Mouse (Mus musculus): ENCODE results near the gene Olfr51. TPM values are rescaled to one million over a fixed set of nuclear protein-coding genes. Genes with fewer than 3 reads are reported as not detected.
"Not testable (repeated sequence)": the region's sequence is repeated elsewhere in the genome, so short reads cannot be mapped to it uniquely, and the experiment has no call there.

The Olfr51 gene
- not detected in 2 replicates for polyA plus RNA-seq (2012; rRNA removed)

- DNase-seq (ENCODE audit: low read depth), result no peak
These were observed at the start of gene Olfr51 for GRCm38 (mm10) chr11:51003296-51003695. Gene Olfr51 (plus strand): TSS chr11:51003596.

GRCm38 (mm10) chr11:50953665-50954064 is 49.7 kb upstream of the Olfr51 start, which contains the start of gene Prop1:
Gene Prop1 (minus strand): TSS chr11:50953765.
- DNase-seq (ENCODE audit: low read depth), result no peak

GRCm38 (mm10) chr11:50964886-50965285 is 38.5 kb upstream of the Olfr51 start:
- DNase-seq (ENCODE audit: low read depth), result no peak

GRCm38 (mm10) chr11:50966230-50966629 is 37.2 kb upstream of the Olfr51 start, which contains the start of gene Olfr1378:
Gene Olfr1378 (plus strand): TSS chr11:50966530.
- DNase-seq (ENCODE audit: low read depth), result no peak

- no peak for DNase-seq (ENCODE audit: low read depth)
These were observed 26.2 kb upstream of the Olfr51 start for GRCm38 (mm10) chr11:50977216-50977615.

GRCm38 (mm10) chr11:50981667-50982066 is 21.7 kb upstream of the Olfr51 start, which contains the start of gene Olfr1377:
Gene Olfr1377 (plus strand): TSS chr11:50981967.
- no peak for DNase-seq (ENCODE audit: low read depth)

GRCm38 (mm10) chr11:51011821-51012220 is 8.4 kb downstream of the Olfr51 start:
- no peak for DNase-seq (ENCODE audit: low read depth)

GRCm38 (mm10) chr11:51013936-51014335 is 10.5 kb downstream of the Olfr51 start, which contains the start of gene Olfr54:
Gene Olfr54 (plus strand): TSS chr11:51014236.
- no peak for DNase-seq (ENCODE audit: low read depth)

- DNase-seq (ENCODE audit: low read depth), result no peak
These were observed 12.9 kb downstream of the Olfr51 start for GRCm38 (mm10) chr11:51016341-51016740.

- DNase-seq (ENCODE audit: low read depth), result not testable (repeated sequence)
These were observed 23.4 kb downstream of the Olfr51 start for GRCm38 (mm10) chr11:51026811-51027210.

- DNase-seq (ENCODE audit: low read depth), result not testable (repeated sequence)
These were observed 26.0 kb downstream of the Olfr51 start for GRCm38 (mm10) chr11:51029381-51029780.

- DNase-seq (ENCODE audit: low read depth), result no peak
These were observed 26.8 kb downstream of the Olfr51 start for GRCm38 (mm10) chr11:51030225-51030624.

GRCm38 (mm10) chr11:51032851-51033250 is 29.5 kb downstream of the Olfr51 start:
- no peak for DNase-seq (ENCODE audit: low read depth)

- DNase-seq (ENCODE audit: low read depth), result not testable (repeated sequence)
These were observed 30.7 kb downstream of the Olfr51 start for GRCm38 (mm10) chr11:51034141-51034540.

- DNase-seq (ENCODE audit: low read depth), result no peak
These were observed 32.6 kb downstream of the Olfr51 start for GRCm38 (mm10) chr11:51035951-51036350.

- not testable (repeated sequence) for DNase-seq (ENCODE audit: low read depth)
These were observed 41.4 kb downstream of the Olfr51 start for GRCm38 (mm10) chr11:51044776-51045175.

GRCm38 (mm10) chr11:51047809-51048208 is 44.4 kb downstream of the Olfr51 start, which contains the start of gene Olfr1375:
Gene Olfr1375 (plus strand): TSS chr11:51048109.
- not testable (repeated sequence) for DNase-seq (ENCODE audit: low read depth)

- DNase-seq (ENCODE audit: low read depth), result no peak
These were observed 48.3 kb downstream of the Olfr51 start for GRCm38 (mm10) chr11:51051678-51052077.

- no peak for DNase-seq (ENCODE audit: low read depth)
These were observed 49.8 kb downstream of the Olfr51 start for GRCm38 (mm10) chr11:51053230-51053629.

- no peak for DNase-seq (ENCODE audit: low read depth)
These were observed 55.8 kb downstream of the Olfr51 start, which contains the start of gene Zfp354a for GRCm38 (mm10) chr11:51059151-51059571. Gene Zfp354a (plus strand): TSS chr11:51059257.
